Mouse (Mus musculus) gonadal fat pad, adult 2 months (tissue): ENCODE results near the gene Gm49369. TPM values are rescaled to one million over a fixed set of nuclear protein-coding genes. Genes with fewer than 3 reads are reported as not detected.
"Not testable (repeated sequence)": the region's sequence is repeated elsewhere in the genome, so short reads cannot be mapped to it uniquely, and the experiment has no call there.

Experiments used
- DNase-seq: peaks from one replicate; pipeline ENCODE4 v3.0.0-alpha.2; 2012; ENCODE audit warnings: low read depth
- polyA plus RNA-seq: library from polyadenylated mRNA; depleted of rRNA; stranded (reverse); fragments of >200 nt; gene quantifications from 2 replicates; pipeline ENCODE4 v1.2.3, GENCODE M21; 2012; rRNA removed

Gm49369 gene
- 0.74 and 1.0 TPM in 2 replicates for polyA plus RNA-seq

GRCm38 (mm10) chr7:142382567-142382966 lies at the start of gene Gm49369:
Gene Gm49369, minus strand, starts transcription at chr7:142382667.
- DNase-seq = no peak

- no peak for DNase-seq
Measured at GRCm38 (mm10) chr7:142431106-142431505, 48.6 kb upstream of the Gm49369 start.

GRCm38 (mm10) chr7:142430160-142430678 lies 47.8 kb upstream of the Gm49369 start:
- DNase-seq = no peak

GRCm38 (mm10) chr7:142428213-142428612 lies 45.7 kb upstream of the Gm49369 start:
- no peak for DNase-seq

- no peak for DNase-seq
Measured at GRCm38 (mm10) chr7:142425641-142426213, 43.3 kb upstream of the Gm49369 start.

GRCm38 (mm10) chr7:142421826-142422225 lies 39.4 kb upstream of the Gm49369 start:
- DNase-seq = no peak

- DNase-seq = no peak
Measured at GRCm38 (mm10) chr7:142419887-142420286, 37.4 kb upstream of the Gm49369 start.

- DNase-seq = no peak
Measured at GRCm38 (mm10) chr7:142418679-142419078, 36.2 kb upstream of the Gm49369 start.

- no peak for DNase-seq
Measured at GRCm38 (mm10) chr7:142418027-142418426, 35.6 kb upstream of the Gm49369 start.

GRCm38 (mm10) chr7:142416225-142416624 lies 33.8 kb upstream of the Gm49369 start:
- no peak for DNase-seq

- no peak for DNase-seq
Measured at GRCm38 (mm10) chr7:142415314-142415713, 32.8 kb upstream of the Gm49369 start.

- DNase-seq = no peak
Measured at GRCm38 (mm10) chr7:142413285-142413684, 30.8 kb upstream of the Gm49369 start.

- DNase-seq = no peak
Measured at GRCm38 (mm10) chr7:142409603-142410002, 27.1 kb upstream of the Gm49369 start.

GRCm38 (mm10) chr7:142408686-142409085 lies 26.2 kb upstream of the Gm49369 start:
- no peak for DNase-seq

- DNase-seq = no peak
Measured at GRCm38 (mm10) chr7:142407935-142408334, 25.5 kb upstream of the Gm49369 start.

GRCm38 (mm10) chr7:142405134-142405533 lies 22.7 kb upstream of the Gm49369 start:
- not testable (repeated sequence) for DNase-seq

GRCm38 (mm10) chr7:142403591-142403990 lies 21.1 kb upstream of the Gm49369 start:
- DNase-seq = no peak

- DNase-seq = no peak
Measured at GRCm38 (mm10) chr7:142400750-142401142, 18.3 kb upstream of the Gm49369 start.

- no peak for DNase-seq
Measured at GRCm38 (mm10) chr7:142400112-142400749, 17.8 kb upstream of the Gm49369 start.

- no peak for DNase-seq
Measured at GRCm38 (mm10) chr7:142399250-142399649, 16.8 kb upstream of the Gm49369 start.

- no peak for DNase-seq
Measured at GRCm38 (mm10) chr7:142398052-142398451, 15.6 kb upstream of the Gm49369 start.

GRCm38 (mm10) chr7:142396611-142397010 lies 14.1 kb upstream of the Gm49369 start:
- no peak for DNase-seq

GRCm38 (mm10) chr7:142395472-142395871 lies 13.0 kb upstream of the Gm49369 start:
- DNase-seq = no peak
